Mouse (Mus musculus) heart, postnatal 14 days (tissue): ENCODE measurements at regions not wholly inside any gene's neighbourhood (a gene's known extent, or its start where the extent isn't known, plus 50 kb on each side); places are given as distances from the start of the nearest gene placed in this dataset.

ENCODE experiments used
- DNase-seq, 2 experiments: peaks; one replicate each; pipeline ENCODE4 v3.0.0; 2021 to 2022
- intact Hi-C: fragments of 180-260 bp; cut with DNase I; formaldehyde crosslinking; loops from one replicate; pipeline ENCODE4 v1.15.1; 2025

GRCm38 (mm10) chr4:153542631-153543031 is 60.0 kb upstream of the Ajap1 start:
- no peak for DNase-seq
- intact Hi-C loops, result no loop called here

DNA sequence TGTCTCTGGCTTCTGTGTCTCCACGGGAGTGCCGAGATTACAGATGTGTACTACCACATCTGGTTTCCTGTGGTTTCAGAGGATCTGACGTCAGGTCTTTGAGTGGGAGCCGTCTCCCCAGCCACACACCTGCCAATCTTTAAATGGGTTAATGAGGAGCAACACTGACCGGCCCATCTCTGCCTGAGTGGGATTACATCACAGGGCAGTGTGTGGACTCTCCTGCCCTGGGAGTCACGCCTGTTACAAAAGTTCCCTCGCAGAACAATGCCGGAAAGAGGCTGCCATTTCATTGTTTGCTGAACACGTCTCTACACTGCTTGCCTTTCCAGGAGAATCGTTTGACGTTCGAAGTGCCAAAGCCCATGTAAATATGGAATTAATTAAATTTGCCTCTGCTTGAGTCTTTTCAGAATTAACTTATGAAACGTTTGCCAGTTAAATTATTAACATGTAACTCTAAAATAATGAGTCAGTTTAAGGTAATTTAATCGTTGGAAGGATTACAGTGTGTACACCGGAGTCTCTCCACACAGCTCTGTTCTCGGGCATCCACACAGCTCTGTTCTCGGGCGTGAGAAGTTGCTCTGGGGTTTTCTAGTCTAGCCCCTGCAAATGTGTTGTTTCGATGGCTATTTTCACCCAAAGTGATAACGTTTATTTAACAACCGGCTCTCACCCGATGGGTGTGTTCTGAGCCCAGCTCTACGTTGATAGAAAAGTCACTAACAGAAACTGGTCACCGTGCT is 61.5 kb upstream of the Ajap1 start:
- intact Hi-C loops, result no loop called here
- DNase-seq, result no peak

DNA sequence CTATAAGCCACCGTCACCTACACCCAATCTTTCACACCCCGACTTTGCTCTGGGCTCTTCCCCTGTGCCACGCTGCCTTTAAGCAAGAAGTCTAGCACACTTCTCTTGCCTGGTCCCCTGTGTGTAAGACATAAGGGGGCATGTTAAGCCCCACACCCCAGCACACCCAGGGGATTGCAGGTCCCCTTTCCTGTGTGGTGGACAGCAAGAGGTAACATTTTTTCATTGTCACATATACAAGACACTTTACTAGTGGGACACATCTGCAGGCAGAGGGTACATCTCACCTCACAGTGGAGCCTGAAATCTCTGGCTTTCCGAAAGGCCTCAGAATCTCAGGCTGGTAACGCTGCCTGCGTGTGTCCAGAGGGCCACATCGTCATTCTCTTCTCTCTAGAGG is 64.1 kb upstream of the Ajap1 start:
- DNase-seq, result no peak
- intact Hi-C loops, result no loop called here

DNA sequence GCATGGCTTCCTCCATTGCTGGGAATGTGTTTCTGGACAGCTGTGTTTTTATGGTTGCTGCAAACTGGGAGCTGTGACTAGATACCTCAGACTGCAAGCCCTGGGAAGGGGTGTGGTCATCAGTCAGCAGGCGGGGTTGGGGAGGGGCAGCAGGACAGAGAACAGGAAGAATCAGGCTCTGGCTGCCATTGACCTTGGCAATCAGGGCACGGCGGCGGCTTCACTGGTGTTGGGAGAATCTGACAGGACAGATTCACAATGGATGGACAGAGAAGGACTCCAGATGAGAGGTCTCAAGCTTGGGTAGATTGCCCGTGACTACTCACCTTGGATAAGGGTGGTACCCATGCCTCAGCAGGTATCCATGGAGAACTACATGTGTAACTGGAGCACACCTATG is 64.5 kb upstream of the Ajap1 start:
- no peak for DNase-seq
- intact Hi-C loops, result no loop called here

DNA sequence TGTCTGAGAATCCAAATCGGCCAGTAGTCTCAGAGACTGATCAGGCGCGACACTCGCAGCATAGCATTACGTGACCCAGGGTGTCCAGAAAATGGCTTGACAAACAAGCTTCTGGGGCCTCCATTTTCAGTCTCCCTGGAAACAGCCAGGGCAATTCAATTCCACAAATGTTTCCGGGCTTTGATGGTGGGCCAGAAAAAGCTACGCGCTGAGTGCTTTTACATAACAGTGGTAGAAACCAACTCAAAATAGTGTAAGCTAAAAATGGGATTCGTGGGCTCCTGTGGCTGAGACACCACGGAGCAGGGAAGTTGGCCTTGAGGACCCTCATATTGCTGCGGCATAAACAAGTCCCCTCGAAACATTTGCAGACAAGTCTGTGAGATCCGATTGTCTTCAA is 65.3 kb upstream of the Ajap1 start:
- intact Hi-C loops, result no loop called here
- DNase-seq, result no peak

DNA sequence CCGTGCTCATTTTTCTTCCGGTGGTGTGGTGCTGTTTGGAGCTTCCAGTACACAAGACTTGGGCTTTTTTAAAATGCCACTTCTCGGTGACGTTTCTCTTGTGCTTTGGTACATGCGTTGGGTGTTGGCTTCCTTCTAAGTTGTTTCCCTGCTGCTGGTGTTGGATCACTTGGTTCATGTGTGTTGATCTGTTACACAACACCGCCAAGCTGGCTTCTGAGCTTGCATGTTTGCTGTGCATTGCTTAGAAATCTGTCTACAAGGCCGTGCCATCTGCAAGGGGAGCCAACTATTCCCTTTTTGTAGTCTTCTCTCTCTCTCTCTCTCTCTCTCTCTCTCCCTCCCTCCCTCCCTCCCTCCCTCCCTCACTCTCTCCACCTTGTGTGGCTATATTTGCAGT is 68.7 kb upstream of the Ajap1 start:
- no peak for DNase-seq
- intact Hi-C loops, result no loop called here

DNA sequence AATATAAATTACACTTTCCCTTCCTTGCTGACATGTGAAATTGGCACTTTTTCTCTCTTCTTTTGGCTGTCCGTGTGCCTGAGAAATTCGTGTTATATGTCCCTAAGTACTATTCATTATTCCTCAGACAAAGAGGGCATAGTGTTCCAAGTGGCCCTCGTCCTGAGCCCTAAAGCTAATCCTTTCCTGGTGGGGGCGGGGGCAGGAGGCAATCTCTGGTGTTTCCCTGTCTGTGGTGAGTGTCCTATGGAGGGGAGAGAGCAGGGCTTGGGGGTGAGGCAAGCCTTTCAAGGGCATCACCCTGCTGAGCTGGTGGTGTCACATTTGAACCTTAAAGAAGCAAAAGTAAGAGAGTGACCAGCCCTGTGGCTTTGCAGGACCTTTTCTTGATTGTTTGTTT is 69.9 kb upstream of the Ajap1 start:
- intact Hi-C loops, result no loop called here
- DNase-seq, result no peak

- intact Hi-C loops, result no loop called here
- DNase-seq, result no peak
Observed at GRCm38 (mm10) chr4:153557812-153558608, 75.4 kb upstream of the Ajap1 start.

DNA sequence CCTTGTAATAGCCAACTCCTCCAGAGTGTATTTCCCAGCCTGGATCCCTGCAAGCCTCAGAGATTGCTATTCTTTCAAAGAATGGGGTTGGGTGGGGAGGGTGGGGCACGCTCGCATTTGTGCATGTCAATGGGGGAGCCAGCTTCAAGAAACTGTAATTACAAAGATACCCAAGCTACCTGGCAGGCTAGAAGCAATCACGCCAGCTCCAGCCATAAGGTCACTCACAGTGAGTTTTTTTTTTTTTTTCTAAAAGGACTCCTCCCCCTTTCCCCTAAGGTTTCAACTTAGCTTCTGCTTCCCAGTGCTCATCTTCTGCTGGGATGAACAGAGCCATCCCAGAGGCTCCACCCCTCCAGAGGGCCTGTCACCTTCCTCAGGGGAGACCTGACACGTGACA is 77.0 kb upstream of the Ajap1 start:
- intact Hi-C loops, result no loop called here
- no peak for DNase-seq

GRCm38 (mm10) chr4:153560193-153560592 is 77.6 kb upstream of the Ajap1 start:
- intact Hi-C loops, result no loop called here
- no peak for DNase-seq

- DNase-seq, result no peak
- intact Hi-C loops, result no loop called here
Observed at GRCm38 (mm10) chr4:153560956-153561355, 78.3 kb upstream of the Ajap1 start.

DNA sequence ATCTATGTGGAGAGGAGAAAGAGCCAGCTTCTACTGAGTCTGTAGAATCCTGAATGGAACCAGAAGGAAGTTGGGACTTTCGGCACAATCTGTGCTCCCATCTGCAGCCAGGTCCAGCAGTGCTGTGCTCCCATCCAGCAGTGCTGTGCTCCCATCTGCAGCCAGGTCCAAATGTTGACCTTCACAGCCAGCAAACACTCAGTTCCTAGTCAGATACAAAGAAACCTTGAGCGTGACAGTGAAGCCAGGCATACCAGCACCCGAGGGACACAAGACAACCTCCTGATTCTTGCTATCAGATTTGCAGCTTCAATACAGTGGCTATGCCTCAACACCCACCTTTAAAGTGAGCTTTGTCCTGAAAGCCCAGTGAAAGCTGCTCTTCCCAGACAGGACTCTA is 79.4 kb upstream of the Ajap1 start:
- intact Hi-C loops, result no loop called here
- no peak for DNase-seq

GRCm38 (mm10) chr4:153567329-153567973 is 84.8 kb upstream of the Ajap1 start:
- intact Hi-C loops, result no loop called here
- DNase-seq, result no peak

DNA sequence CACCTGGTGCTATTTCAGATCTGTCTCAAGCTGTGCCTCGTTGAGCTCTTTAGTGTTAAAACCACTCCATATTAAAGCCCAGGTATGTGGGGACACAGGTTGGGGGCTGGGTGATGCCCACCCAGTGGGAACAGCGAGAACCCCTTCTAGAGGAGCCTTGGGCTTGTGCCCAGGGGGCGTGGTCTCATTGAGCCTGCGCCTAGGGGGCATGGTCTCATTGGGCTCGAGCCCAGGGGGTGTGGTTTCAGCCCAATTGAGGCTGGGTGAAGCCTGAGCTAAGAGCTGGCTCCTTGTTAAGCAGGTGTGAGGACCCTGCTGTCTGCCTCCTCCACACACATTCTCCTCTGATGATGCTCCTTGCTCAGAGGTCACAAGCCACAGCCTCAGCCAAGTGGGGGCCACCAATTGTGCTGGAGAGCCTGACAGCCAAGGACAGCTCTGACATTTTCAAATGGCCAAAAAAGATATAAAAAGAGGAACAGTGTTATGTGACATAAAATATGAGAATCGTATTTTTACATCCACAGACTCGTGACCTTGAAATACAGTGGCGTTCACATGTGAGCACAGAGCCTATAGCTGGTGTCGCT is 90.7 kb upstream of the Ajap1 start:
- intact Hi-C loops, result no loop called here
- no peak for DNase-seq

DNA sequence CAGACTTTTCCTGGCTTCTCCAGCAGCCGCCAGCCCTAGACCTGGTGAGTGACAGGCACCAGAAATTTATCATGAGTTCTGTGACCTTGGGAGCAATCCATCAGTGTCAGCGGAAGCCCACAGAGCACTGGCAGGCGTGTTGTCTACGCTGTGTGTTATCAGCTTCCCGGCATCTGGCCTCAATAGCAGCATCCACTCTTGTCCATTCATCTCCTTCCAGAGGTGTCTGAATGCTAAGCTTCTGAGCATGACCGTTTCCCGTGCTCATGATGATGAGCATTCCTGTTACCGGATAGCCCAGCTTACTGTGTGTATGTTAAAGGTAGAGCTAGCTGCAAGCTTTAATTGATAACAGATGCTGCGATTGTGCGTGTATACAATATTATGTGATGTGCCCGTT is 110.7 kb upstream of the Ajap1 start:
- DNase-seq, result no peak
- intact Hi-C loops, result no loop called here

DNA sequence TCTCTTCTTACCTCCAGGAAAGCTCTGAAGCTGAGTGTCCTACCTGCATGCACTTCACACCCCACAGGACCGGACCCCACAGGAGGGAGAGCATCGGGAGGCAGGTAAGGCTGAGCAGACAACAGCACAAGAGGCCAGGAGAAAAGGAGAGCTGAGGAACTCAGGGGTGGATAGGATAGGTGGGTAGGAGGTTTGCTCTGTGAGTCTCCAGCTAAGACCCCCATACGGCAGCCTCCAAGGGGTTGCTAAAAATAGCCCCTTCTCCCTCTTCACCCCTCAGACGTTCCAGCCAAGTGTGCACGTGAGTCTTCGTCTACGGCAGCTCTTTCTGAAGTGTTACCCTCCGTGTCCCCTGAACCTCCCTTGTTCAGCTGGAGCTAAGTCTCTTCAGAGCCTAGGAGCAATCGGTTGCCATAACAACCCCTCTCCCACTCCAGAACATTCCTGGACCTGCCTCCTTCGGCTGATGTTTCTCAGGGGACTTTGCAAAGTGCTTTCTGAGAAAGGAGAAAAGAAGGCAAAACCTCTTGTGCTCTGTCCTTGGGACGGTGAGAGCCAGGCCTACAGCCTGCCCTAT is 117.3 kb upstream of the Ajap1 start:
- intact Hi-C loops, result no loop called here
- no peak for DNase-seq

DNA sequence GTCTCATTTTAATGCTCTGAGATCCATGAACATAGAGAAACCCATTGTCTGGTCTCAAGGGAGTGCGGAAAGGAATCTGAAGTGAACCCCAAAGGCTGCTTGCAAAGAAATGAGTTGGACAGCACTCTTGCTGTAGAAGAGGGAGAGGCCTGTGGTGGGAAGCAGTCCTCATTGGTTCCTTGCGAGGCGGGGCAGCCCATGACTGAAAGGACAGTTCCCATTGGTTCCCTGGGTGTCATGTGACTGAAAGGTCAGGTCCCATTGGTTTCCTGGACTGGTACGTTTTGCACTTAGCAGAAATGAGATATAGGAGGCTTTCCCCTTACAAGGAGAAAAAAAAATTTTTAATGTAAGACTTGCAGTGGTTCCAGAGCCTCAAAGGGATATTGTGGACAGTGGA is 119.9 kb upstream of the Ajap1 start:
- no peak for DNase-seq
- intact Hi-C loops, result no loop called here

- DNase-seq, result peak; percentile 25 to 29
- intact Hi-C loops, result no loop called here
Observed at GRCm38 (mm10) chr4:153603056-153603840, 120.6 kb upstream of the Ajap1 start.

DNA sequence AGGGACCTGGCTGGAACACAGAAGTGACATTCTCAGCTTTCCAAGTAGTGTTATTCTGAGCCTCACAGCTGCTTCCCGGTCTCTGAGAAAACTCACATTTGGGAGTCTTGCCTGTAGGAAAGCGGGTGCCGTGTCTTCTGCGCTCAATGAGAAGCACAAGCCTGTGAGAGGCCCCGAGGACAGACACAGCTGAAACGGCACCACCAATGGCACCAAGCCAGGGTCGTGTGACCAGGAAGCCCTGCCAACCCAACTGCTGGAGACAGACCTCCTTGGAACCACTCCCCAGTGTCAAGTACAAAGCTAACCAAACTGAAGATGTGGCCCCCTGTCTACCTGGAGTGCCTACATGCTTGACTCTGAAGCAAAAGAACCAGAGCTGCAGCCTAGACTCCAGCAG is 121.3 kb upstream of the Ajap1 start:
- intact Hi-C loops, result no loop called here

More for the DNA sequence above, 121.3 kb upstream of the Ajap1 start:
- peak; percentile 51 to 57 for DNase-seq
